Mouse (Mus musculus): ENCODE measurements around the gene Lmntd2.

Gene Lmntd2

GRCm38 (mm10) chr7:141215880-141216733 lies 2.2 kb upstream of the Lmntd2 start:
- no peak for DNase-seq

GRCm38 (mm10) chr7:141215101-141215879 lies 1.4 kb upstream of the Lmntd2 start, which contains the start of gene Rassf7:
TSS of gene Rassf7 (plus strand) at chr7:141215860.
- peak; percentile 95 to 97 for DNase-seq

GRCm38 (mm10) chr7:141214310-141214709 lies 430 bp upstream of the Lmntd2 start:
- no peak for DNase-seq

- no peak for DNase-seq
These were observed 747 bp downstream of the Lmntd2 start for GRCm38 (mm10) chr7:141213133-141213532.

- DNase-seq: no peak
These were observed 3.2 kb downstream of the Lmntd2 start for GRCm38 (mm10) chr7:141210606-141211131.

- DNase-seq: no peak
These were observed 3.7 kb downstream of the Lmntd2 start for GRCm38 (mm10) chr7:141210137-141210536.

- DNase-seq: no peak
These were observed 4.4 kb downstream of the Lmntd2 start for GRCm38 (mm10) chr7:141209526-141209925.

- no peak for DNase-seq
These were observed 7.5 kb downstream of the Lmntd2 start for GRCm38 (mm10) chr7:141206182-141206937.

- DNase-seq: no peak
These were observed 8.4 kb downstream of the Lmntd2 start for GRCm38 (mm10) chr7:141205504-141205903.

- no peak for DNase-seq
These were observed 9.3 kb downstream of the Lmntd2 start for GRCm38 (mm10) chr7:141204546-141204945.

- DNase-seq: no peak
These were observed 15.8 kb downstream of the Lmntd2 start for GRCm38 (mm10) chr7:141198121-141198520.

GRCm38 (mm10) chr7:141196619-141197282 lies 17.1 kb downstream of the Lmntd2 start:
- no peak for DNase-seq

- no peak for DNase-seq
These were observed 18.1 kb downstream of the Lmntd2 start for GRCm38 (mm10) chr7:141195754-141196153.

- DNase-seq: peak; percentile 94 to 99
These were observed 19.1 kb downstream of the Lmntd2 start for GRCm38 (mm10) chr7:141194830-141195229.

GRCm38 (mm10) chr7:141194409-141194808 lies 19.5 kb downstream of the Lmntd2 start:
- no peak for DNase-seq

- peak; percentile 97 to 98 for DNase-seq
These were observed 19.9 kb downstream of the Lmntd2 start, which contains the start of the genes Hras and Lrrc56 for GRCm38 (mm10) chr7:141193948-141194347. TSS of gene Hras (minus strand) at chr7:141194005. TSS of gene Lrrc56 (plus strand) at chr7:141194157.

GRCm38 (mm10) chr7:141193348-141193856 lies 20.5 kb downstream of the Lmntd2 start:
- no peak for DNase-seq

GRCm38 (mm10) chr7:141192776-141193347 lies 21.0 kb downstream of the Lmntd2 start:
- no peak for DNase-seq

GRCm38 (mm10) chr7:141191796-141192685 lies 21.8 kb downstream of the Lmntd2 start:
- DNase-seq: no peak

- DNase-seq: no peak
These were observed 22.8 kb downstream of the Lmntd2 start for GRCm38 (mm10) chr7:141191036-141191435.
